Mouse (Mus musculus): ENCODE measurements around the gene Ccnf. TPM values are rescaled to one million over a fixed set of nuclear protein-coding genes. Genes with fewer than 3 reads are reported as not detected.

Gene Ccnf
- polyA plus RNA-seq, 1 experiment from 2014 or later, result 29.6 TPM

- Histone ChIP-seq H3K27ac (ENCODE audit: low read depth) (no peak overlapping the region), H3K4me3 (ENCODE audit: low read depth, low read length) (no peak overlapping the region), H3K4me2 (ENCODE audit: low read depth, low read length) (no peak overlapping the region), H3K9me3 (ENCODE audit: low read length) (no peaks in the 10 kb centered on the region), H3K4me1 (ENCODE audit: insufficient read depth) (peaks cover 65% of the 10 kb centered on the region), H3K36me3 (replicated peaks; ENCODE audit: insufficient read depth, low read length) (peaks cover 8% of the 10 kb centered on the region), H3K9ac (replicated peaks) (no peak overlapping the region), H3K27me3 (ENCODE audit: insufficient read depth, low read length) (peaks cover 32% of the 10 kb centered on the region)
- no peak for ATAC-seq
- no peak for TF ChIP-seq CTCF (IDR thresholded peaks at IDR 0.05; ENCODE audit: low read depth)
- no peak for TF ChIP-seq EP300 (IDR thresholded peaks at IDR 0.05; ENCODE audit: low read depth)
- 73% methylated on average over 3 of the region's 3 CpGs for WGBS (ENCODE audit: insufficient replicate concordance)
- DNase-seq, result no peak
These were observed 40.7 kb downstream of the Ccnf start for GRCm38 (mm10) chr17:24210591-24210990.

- Histone ChIP-seq H3K4me2 (ENCODE audit: low read depth, low read length) (peak overlapping the region; percentile 99), H3K27ac (ENCODE audit: low read depth) (no peak overlapping the region), H3K9ac (replicated peaks) (no peak overlapping the region), H3K4me1 (ENCODE audit: insufficient read depth) (peaks cover 71% of the 10 kb centered on the region), H3K9me3 (ENCODE audit: low read length) (no peaks in the 10 kb centered on the region), H3K27me3 (ENCODE audit: insufficient read depth, low read length) (peaks cover 32% of the 10 kb centered on the region), H3K36me3 (replicated peaks; ENCODE audit: insufficient read depth, low read length) (0 out of 2 replicates have a peak, but pooled peaks cover 2% of the 10 kb centered on the region), H3K4me3 (ENCODE audit: low read depth, low read length) (no peak overlapping the region)
- WGBS (ENCODE audit: insufficient replicate concordance), result 70% methylated on average over 3 of the region's 3 CpGs
- ATAC-seq, result no peak
- TF ChIP-seq EP300 (IDR thresholded peaks at IDR 0.05; ENCODE audit: low read depth), result no peak
- no peak for TF ChIP-seq CTCF (IDR thresholded peaks at IDR 0.05; ENCODE audit: low read depth)
- DNase-seq, result no peak
These were observed 41.4 kb downstream of the Ccnf start for GRCm38 (mm10) chr17:24209916-24210240.

- H3K27me3 ChIP-seq (ENCODE audit: insufficient read depth, low read length), result peaks cover 32% of the 10 kb centered on the region
- ATAC-seq (peak; percentile 75), DNase-seq (peak; percentile 85)
These were observed 42.0 kb downstream of the Ccnf start, which contains the start of gene Ntn3 for GRCm38 (mm10) chr17:24209043-24209915. Gene Ntn3 (minus strand): TSS chr17:24209531.

GRCm38 (mm10) chr17:24208641-24209042 is 42.6 kb downstream of the Ccnf start:
- Histone ChIP-seq H3K4me2 (ENCODE audit: low read depth, low read length) (peak overlapping the region; percentile 99), H3K4me3 (ENCODE audit: low read depth, low read length) (peak overlapping the region; percentile 50), H3K27ac (ENCODE audit: low read depth) (peak overlapping the region; percentile 90), H3K9me3 (ENCODE audit: low read length) (no peaks in the 10 kb centered on the region), H3K27me3 (ENCODE audit: insufficient read depth, low read length) (peaks cover 32% of the 10 kb centered on the region), H3K4me1 (ENCODE audit: insufficient read depth) (peaks cover 83% of the 10 kb centered on the region), H3K9ac (replicated peaks) (peak overlapping the region; percentile 62), H3K36me3 (replicated peaks; ENCODE audit: insufficient read depth, low read length) (no peaks in the 10 kb centered on the region)
- DNase-seq (no peak), ATAC-seq (peak; percentile 0; the same call in 1 of the 2 replicates)
- TF ChIP-seq CTCF (IDR thresholded peaks at IDR 0.05; ENCODE audit: low read depth), result no peak
- TF ChIP-seq EP300 (IDR thresholded peaks at IDR 0.05; ENCODE audit: low read depth), result no peak
- 9% methylated on average over 29 of the region's 29 CpGs for WGBS (ENCODE audit: insufficient replicate concordance)

More at GRCm38 (mm10) chr17:24209043-24209915, 42.0 kb downstream of the Ccnf start, which contains the start of gene Ntn3:
- H3K4me2 ChIP-seq (ENCODE audit: low read depth, low read length), result peak within 1 kb of the TSS; percentile 99
- peak within 1 kb of the TSS; percentile 90 for H3K27ac ChIP-seq (ENCODE audit: low read depth)
- H3K9me3 ChIP-seq (ENCODE audit: low read length), result no peaks in the 10 kb centered on the region
- H3K9ac ChIP-seq (replicated peaks), result peak within 1 kb of the TSS; percentile 62
- no peaks in the 10 kb centered on the region for H3K36me3 ChIP-seq (replicated peaks; ENCODE audit: insufficient read depth, low read length)
- no peak for TF ChIP-seq EP300 (IDR thresholded peaks at IDR 0.05; ENCODE audit: low read depth)
- TF ChIP-seq CTCF (IDR thresholded peaks at IDR 0.05; ENCODE audit: low read depth), result no peak
- peaks cover 77% of the 10 kb centered on the region for H3K4me1 ChIP-seq (ENCODE audit: insufficient read depth)
- 3% methylated on average over 35 of the region's 43 CpGs for WGBS (ENCODE audit: insufficient replicate concordance)
- peak within 1 kb of the TSS; percentile 50 for H3K4me3 ChIP-seq (ENCODE audit: low read depth, low read length)

- no peak for ATAC-seq
- Histone ChIP-seq H3K4me3 (ENCODE audit: low read depth, low read length) (peak overlapping the region; percentile 50), H3K9ac (replicated peaks) (peak overlapping the region; percentile 62), H3K36me3 (replicated peaks; ENCODE audit: insufficient read depth, low read length) (no peaks in the 10 kb centered on the region), H3K4me2 (ENCODE audit: low read depth, low read length) (peak overlapping the region; percentile 99), H3K9me3 (ENCODE audit: low read length) (no peaks in the 10 kb centered on the region), H3K27ac (ENCODE audit: low read depth) (peak overlapping the region; percentile 90), H3K4me1 (ENCODE audit: insufficient read depth) (peaks cover 89% of the 10 kb centered on the region), H3K27me3 (ENCODE audit: insufficient read depth, low read length) (peaks cover 32% of the 10 kb centered on the region)
- DNase-seq, result no peak
- TF ChIP-seq EP300 (IDR thresholded peaks at IDR 0.05; ENCODE audit: low read depth) (no peak), CTCF (IDR thresholded peaks at IDR 0.05; ENCODE audit: low read depth) (no peak)
- WGBS (ENCODE audit: insufficient replicate concordance), result 74% methylated on average over 34 of the region's 34 CpGs
These were observed 43.3 kb downstream of the Ccnf start for GRCm38 (mm10) chr17:24207768-24208640.
